Mouse (Mus musculus) C2C12 (cell line): ENCODE measurements around the gene Atp6v1b1. TPM values are rescaled to one million over a fixed set of nuclear protein-coding genes. Genes with fewer than 3 reads are reported as not detected.

ENCODE experiments used
- H3K27me3 ChIP-seq: one replicate; pipeline ENCODE4 v1.6.1; 2011; ENCODE audit not compliant: control insufficient read depth, insufficient read depth, insufficient read length
- H3K36me3 ChIP-seq: one replicate; pipeline ENCODE4 v1.6.1; 2011; ENCODE audit not compliant: control insufficient read depth, insufficient read depth
- H3K4me3 ChIP-seq: one replicate; pipeline ENCODE4 v1.5.1; 2011; ENCODE audit warnings: mild to moderate bottlenecking, control low read depth; ENCODE audit not compliant: poor library complexity, insufficient read depth, severe bottlenecking
- H3K79me2 ChIP-seq: one replicate; pipeline ENCODE4 v1.6.1; 2011; ENCODE audit not compliant: control insufficient read depth, insufficient read depth
- H3K79me3 ChIP-seq: one replicate; pipeline ENCODE4 v1.6.1; 2011; ENCODE audit warnings: low read depth, control low read depth
- H3ac ChIP-seq: one replicate; pipeline ENCODE3; 2011; ENCODE audit warnings: low read depth; ENCODE audit not compliant: control insufficient read depth, insufficient read length
- CEBPB ChIP-seq: IDR thresholded peaks from one replicate; pipeline ENCODE4 v1.6.1; 2011; ENCODE audit warnings: low read depth, mild to moderate bottlenecking, control low read depth, moderate library complexity
- CTCF ChIP-seq: IDR thresholded peaks from one replicate; pipeline ENCODE4 v1.5.1; 2011; ENCODE audit not compliant: control insufficient read depth, insufficient read depth, insufficient read length
- FOSL1 ChIP-seq: IDR thresholded peaks from one replicate; pipeline ENCODE4 v1.8.0; 2011; ENCODE audit warnings: mild to moderate bottlenecking, low read length; ENCODE audit not compliant: poor library complexity, insufficient read depth, severe bottlenecking
- MAX ChIP-seq: IDR thresholded peaks from one replicate; pipeline ENCODE4 v1.6.1; 2011; ENCODE audit warnings: mild to moderate bottlenecking, control low read depth
- MYOD1 ChIP-seq: IDR thresholded peaks from one replicate; pipeline ENCODE4 v1.6.1; 2011; ENCODE audit warnings: low read depth; ENCODE audit not compliant: control insufficient read depth, insufficient read length
- MYOG ChIP-seq: IDR thresholded peaks from one replicate; pipeline ENCODE4 v1.6.1; 2011; ENCODE audit not compliant: control insufficient read depth, insufficient read length; ENCODE audit errors: extremely low read depth
- USF1 ChIP-seq: IDR thresholded peaks from one replicate; pipeline ENCODE4 v1.6.1; 2011; ENCODE audit warnings: low read depth, mild to moderate bottlenecking, control low read depth, moderate library complexity
- polyA plus RNA-seq: library from polyadenylated mRNA; unstranded; fragments of >200 nt; fragmentation: generic; extraction: Trizol; gene quantifications from one replicate; pipeline ENCODE4 v1.2.1, GENCODE M21; 2012; ENCODE audit warnings: missing spikeins

Gene Atp6v1b1
- polyA plus RNA-seq, 1 experiment = not detected

GRCm38 (mm10) chr6:83701001-83701400 lies 41.8 kb upstream of the Atp6v1b1 start:
- peaks cover 86% of the 10 kb centered on the region for H3K27me3 ChIP-seq
- H3K79me3 ChIP-seq = no peaks in the 10 kb centered on the region
- TF ChIP-seq CTCF = no peak
- no peaks in the 10 kb centered on the region for H3K36me3 ChIP-seq
- H3K79me2 ChIP-seq = no peaks in the 10 kb centered on the region
- H3K4me3 ChIP-seq = no peak overlapping the region
- no peak overlapping the region for H3ac ChIP-seq

GRCm38 (mm10) chr6:83702146-83702999 lies 40.4 kb upstream of the Atp6v1b1 start:
- no peak for TF ChIP-seq MYOD1
- H3K27me3 ChIP-seq = peaks cover 86% of the 10 kb centered on the region
- no peaks in the 10 kb centered on the region for H3K36me3 ChIP-seq
- H3K79me2 ChIP-seq = no peaks in the 10 kb centered on the region
- H3K79me3 ChIP-seq = no peaks in the 10 kb centered on the region
- no peak overlapping the region for H3ac ChIP-seq
- H3K4me3 ChIP-seq = no peak overlapping the region

- Histone ChIP-seq H3K79me2 (no peaks in the 10 kb centered on the region), H3K4me3 (no peak overlapping the region), H3K27me3 (peaks cover 86% of the 10 kb centered on the region), H3K79me3 (no peaks in the 10 kb centered on the region), H3ac (no peak overlapping the region), H3K36me3 (no peaks in the 10 kb centered on the region)
- TF ChIP-seq MYOD1 (no peak), USF1 (no peak), MYOG (no peak), CEBPB (no peak), CTCF (no peak), MAX (no peak), FOSL1 (no peak)
Observed at GRCm38 (mm10) chr6:83703000-83703721, 39.6 kb upstream of the Atp6v1b1 start.

- peaks cover 86% of the 10 kb centered on the region for H3K27me3 ChIP-seq
- H3K4me3 ChIP-seq = no peak overlapping the region
- H3ac ChIP-seq = no peak overlapping the region
- no peaks in the 10 kb centered on the region for H3K36me3 ChIP-seq
- H3K79me3 ChIP-seq = no peaks in the 10 kb centered on the region
- TF ChIP-seq FOSL1 = no peak
- TF ChIP-seq MYOG = no peak
- TF ChIP-seq MYOD1 = no peak
- no peak for TF ChIP-seq CEBPB
- no peak for TF ChIP-seq CTCF
- no peak for TF ChIP-seq USF1
- no peak for TF ChIP-seq MAX
- no peaks in the 10 kb centered on the region for H3K79me2 ChIP-seq
Observed at GRCm38 (mm10) chr6:83703722-83704078, 39.1 kb upstream of the Atp6v1b1 start.

- no peaks in the 10 kb centered on the region for H3K79me3 ChIP-seq
- H3K79me2 ChIP-seq = no peaks in the 10 kb centered on the region
- H3K36me3 ChIP-seq = no peaks in the 10 kb centered on the region
- H3K4me3 ChIP-seq = no peak overlapping the region
- TF ChIP-seq CTCF = no peak
- no peak for TF ChIP-seq CEBPB
- TF ChIP-seq MYOD1 = no peak
- no peak for TF ChIP-seq USF1
- TF ChIP-seq FOSL1 = no peak
- no peak for TF ChIP-seq MYOG
- no peak for TF ChIP-seq MAX
- peaks cover 88% of the 10 kb centered on the region for H3K27me3 ChIP-seq
- no peak overlapping the region for H3ac ChIP-seq
Observed at GRCm38 (mm10) chr6:83704294-83704693, 38.5 kb upstream of the Atp6v1b1 start.

GRCm38 (mm10) chr6:83704701-83705100 lies 38.1 kb upstream of the Atp6v1b1 start:
- Histone ChIP-seq H3K27me3 (peaks cover 90% of the 10 kb centered on the region), H3K79me3 (no peaks in the 10 kb centered on the region), H3K79me2 (no peaks in the 10 kb centered on the region), H3ac (no peak overlapping the region), H3K4me3 (no peak overlapping the region), H3K36me3 (no peaks in the 10 kb centered on the region)
- no peak for TF ChIP-seq MYOD1
- TF ChIP-seq USF1 = no peak
- no peak for TF ChIP-seq MAX
- TF ChIP-seq FOSL1 = no peak
- TF ChIP-seq MYOG = no peak
- TF ChIP-seq CTCF = no peak
- no peak for TF ChIP-seq CEBPB
